Mouse (Mus musculus): ENCODE measurements around the gene Cux2. TPM values are rescaled to one million over a fixed set of nuclear protein-coding genes. Genes with fewer than 3 reads are reported as not detected.

Gene Cux2
- total and polyA plus RNA-seq, 3 experiments = 0.17 TPM; not detected in 2

GRCm38 (mm10) chr5:121883356-121883755, 166.5 kb downstream of the Cux2 start:
- H3K27ac ChIP-seq (ENCODE audit: insufficient read depth, low read depth) = no peak overlapping the region
- H3K27me3 ChIP-seq (replicated peaks) = peaks cover 42% of the 10 kb centered on the region
- H3K36me3 ChIP-seq (replicated peaks in 1 of 2; ENCODE audit: control insufficient read depth in 1 of 2, insufficient read depth in 1 of 2, low read length in 1 of 2) = no peaks in the 10 kb centered on the region
- no peak overlapping the region for H3K9ac ChIP-seq (ENCODE audit: insufficient read depth, low read depth)
- dilution Hi-C loops (cut with MboI; ENCODE audit: extremely low pct_ligation_motif_present, extremely low pct_unique_long_range_greater_than_20kb, low sequenced_read_pairs) (no loop called here), in situ Hi-C loops (cut with MboI; ENCODE audit: low pct_ligation_motif_present, low pct_unique_long_range_greater_than_20kb, low sequenced_read_pairs) (no loop called here)
- no peaks in the 10 kb centered on the region for H3K79me2 ChIP-seq (replicated peaks; ENCODE audit: control insufficient read depth, extremely low read depth, insufficient read depth, poor library complexity, severe bottlenecking)
- peaks cover 31% of the 10 kb centered on the region for H3K9me3 ChIP-seq (replicated peaks; ENCODE audit: low read length)
- no peak overlapping the region for H3K4me3 ChIP-seq (replicated peaks in 1 of 3; ENCODE audit: low read depth in 2 of 3, low read length in 2 of 3, poor library complexity in 1 of 3)
- DNase-seq (ENCODE audit: extremely low read depth) = no peak
- H3K4me1 ChIP-seq (ENCODE audit: control insufficient read depth in 1 of 2, insufficient read depth in 2 of 2) = peaks cover 9 to 15% of the 10 kb centered on the region in 2 experiments; a peak in 3 of 4 replicates
- no peak for TF ChIP-seq HCFC1 (IDR thresholded peaks at IDR 0.05; ENCODE audit: low read depth, low read length)
- no peak for TF ChIP-seq ELF1 (IDR thresholded peaks at IDR 0.05; ENCODE audit: low read depth, low read length)
- TF ChIP-seq UBTF (IDR thresholded peaks at IDR 0.05; ENCODE audit: low read depth, low read length) = no peak
- no peak for TF ChIP-seq MEF2A (IDR thresholded peaks at IDR 0.05; ENCODE audit: borderline replicate concordance, low read depth, low read length)
- TF ChIP-seq IRF4 (IDR thresholded peaks at IDR 0.05; ENCODE audit: low read depth, low read length) = no peak
- TF ChIP-seq JUN (IDR thresholded peaks at IDR 0.05; ENCODE audit: insufficient read depth, low read depth, low read length) = no peak
- no peak for TF ChIP-seq SMC3 (IDR thresholded peaks at IDR 0.05; ENCODE audit: low read depth, low read length)
- no peak for TF ChIP-seq MAZ (IDR thresholded peaks at IDR 0.05; ENCODE audit: low read depth, low read length)
- no peak for TF ChIP-seq GABPA (IDR thresholded peaks at IDR 0.05; ENCODE audit: insufficient replicate concordance, low read depth, low read length)
- TF ChIP-seq RCOR1 (conservative IDR thresholded peaks at IDR 0.05; ENCODE audit: low read depth, low read length) = no peak
- TF ChIP-seq ZKSCAN1 (IDR thresholded peaks at IDR 0.05; ENCODE audit: borderline replicate concordance, low read depth, low read length) = no peak
- no peak overlapping the region for H3K4me2 ChIP-seq (ENCODE audit: insufficient read depth, low read depth, poor library complexity, severe bottlenecking)

DNA sequence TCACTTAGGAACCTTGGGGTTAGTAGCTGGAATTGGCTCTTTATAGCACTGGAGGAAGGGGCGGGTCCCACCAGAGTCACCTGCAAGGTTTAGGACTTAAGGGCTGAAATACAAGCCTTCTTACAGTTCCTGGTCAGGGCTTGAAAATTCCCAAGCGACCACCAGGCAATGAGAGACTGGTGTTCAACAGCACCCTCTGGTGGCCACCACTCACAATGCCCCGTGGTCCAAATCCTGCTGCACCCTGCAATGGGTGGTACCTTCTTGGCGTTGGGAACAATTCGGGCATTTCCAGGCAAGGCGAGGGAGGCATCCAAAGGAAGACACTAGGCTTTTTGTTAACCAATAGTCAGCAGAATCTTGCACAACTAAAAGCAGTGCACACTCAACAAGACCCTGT, 170.7 kb downstream of the Cux2 start:
- dilution Hi-C loops (cut with MboI; ENCODE audit: extremely low pct_ligation_motif_present, extremely low pct_unique_long_range_greater_than_20kb, low sequenced_read_pairs) = no loop called here
- H3K9me3 ChIP-seq (replicated peaks; ENCODE audit: low read length) = peaks cover 18% of the 10 kb centered on the region
- peaks cover 65% of the 10 kb centered on the region for H3K27me3 ChIP-seq (replicated peaks)
- H3K36me3 ChIP-seq (replicated peaks in 1 of 2; ENCODE audit: control insufficient read depth in 1 of 2, insufficient read depth in 1 of 2, low read length in 1 of 2) = no peaks in the 10 kb centered on the region
- no peaks in the 10 kb centered on the region for H3K79me2 ChIP-seq (replicated peaks; ENCODE audit: control insufficient read depth, extremely low read depth, insufficient read depth, poor library complexity, severe bottlenecking)
- no peak overlapping the region for H3K27ac ChIP-seq (ENCODE audit: insufficient read depth, low read depth)
- no peak for TF ChIP-seq MYC (IDR thresholded peaks at IDR 0.05; ENCODE audit: low read depth, low read length)
- TF ChIP-seq USF2 (conservative IDR thresholded peaks at IDR 0.05; ENCODE audit: low read depth, low read length) = no peak
- TF ChIP-seq RAD21 (IDR thresholded peaks at IDR 0.05; ENCODE audit: low read depth, low read length) = peak; percentile 45
- TF ChIP-seq MEF2A (IDR thresholded peaks at IDR 0.05; ENCODE audit: borderline replicate concordance, low read depth, low read length) = no peak
- peak; percentile 55 for TF ChIP-seq SMC3 (IDR thresholded peaks at IDR 0.05; ENCODE audit: low read depth, low read length)
- peak; percentile 54 to 70 for TF ChIP-seq CTCF (conservative IDR thresholded peaks at IDR 0.05 in 1 of 2, IDR thresholded peaks at IDR 0.05 in 1 of 2; ENCODE audit: low read depth in 2 of 2, low read length in 2 of 2)
- H3K4me3 ChIP-seq (replicated peaks in 1 of 3; ENCODE audit: low read depth in 2 of 3, low read length in 2 of 3, poor library complexity in 1 of 3) = no peak overlapping the region
- peak; percentile 33 for DNase-seq (ENCODE audit: extremely low read depth)
- in situ Hi-C loops (cut with MboI; ENCODE audit: low pct_ligation_motif_present, low pct_unique_long_range_greater_than_20kb, low sequenced_read_pairs) = no loop called here
- peaks cover 13 to 23% of the 10 kb centered on the region in 2 experiments for H3K4me1 ChIP-seq (ENCODE audit: control insufficient read depth in 1 of 2, insufficient read depth in 2 of 2)
- H3K4me2 ChIP-seq (ENCODE audit: insufficient read depth, low read depth, poor library complexity, severe bottlenecking) = no peak overlapping the region
- H3K9ac ChIP-seq (ENCODE audit: insufficient read depth, low read depth) = no peak overlapping the region
